29 mouse cellular contexts compared by ENCODE assay signal in the genomic region with DNA sequence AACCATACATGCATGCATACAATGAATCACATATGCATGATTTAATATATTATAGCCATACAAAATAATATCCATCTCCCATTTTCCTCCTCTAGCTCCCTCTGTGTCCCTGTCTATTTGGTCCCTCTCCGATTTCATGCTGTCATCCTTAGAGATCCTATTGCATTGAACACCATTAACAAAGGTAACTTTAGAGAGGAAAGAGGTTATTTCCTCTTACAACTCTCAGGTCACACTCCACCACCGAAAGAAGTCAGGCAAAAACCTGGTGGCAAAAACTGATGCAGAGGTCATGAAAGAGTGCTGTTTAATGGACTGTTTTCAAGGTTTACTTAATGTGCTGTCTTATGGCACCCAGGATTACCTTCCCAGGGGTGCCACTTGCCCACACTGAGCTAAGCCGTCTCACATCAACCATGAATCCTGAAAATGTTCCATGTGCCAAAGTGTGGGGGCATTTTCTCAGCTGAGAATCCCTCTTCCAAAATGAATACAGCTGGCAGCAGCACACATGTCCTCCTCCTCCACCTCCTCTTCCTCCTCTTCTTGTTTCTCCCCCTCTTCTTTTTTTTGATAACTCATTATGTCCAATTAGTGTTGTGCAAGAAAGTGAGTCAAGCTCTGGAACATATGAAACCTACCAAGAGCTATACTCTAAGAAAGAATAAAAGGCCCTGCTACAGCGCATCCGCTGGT.
A peak's percentile ranks its signal among the peaks of the same experiment; 100 is the strongest.
DNase-seq lines count a peak whose midpoint lies in the region; ATAC-seq lines count a peak whose summit lies in the region.
"Had no signal": no experiment of that assay in that cellular context is flagged by ENCODE, and none has a peak within 500 bp of the region (broad histone marks: within the 10 kb centered on the region; RNA-seq: fewer than 3 reads in every experiment).

No protein-coding gene starts in this region.

- intact Hi-C loops in left cerebral cortex, postnatal 36 days (cut with DNase I), result no loop called here
- intact Hi-C loops in left cerebral cortex, postnatal 10 days (cut with DNase I), result no loop called here

- H3K4me2 ChIP-seq in kidney, embryonic 15.5 days, result no peak overlapping the region
- no peak overlapping the region for H3K4me2 ChIP-seq in midbrain, embryonic 13.5 days (replicated peaks)
- H3K4me2 ChIP-seq: embryonic facial prominence, embryonic 12.5 days; embryonic facial prominence, embryonic 15.5 days; heart, embryonic 13.5 days; hindbrain, embryonic 12.5 days; hindbrain, embryonic 15.5 days had no signal

- no peaks in the 10 kb centered on the region for H3K27me3 ChIP-seq in kidney, embryonic 15.5 days
- no peaks in the 10 kb centered on the region for H3K27me3 ChIP-seq in midbrain, embryonic 13.5 days
- H3K27me3 ChIP-seq: CH12.LX; embryonic facial prominence, embryonic 12.5 days; embryonic facial prominence, embryonic 15.5 days; heart, embryonic 13.5 days; hindbrain, embryonic 12.5 days; hindbrain, embryonic 15.5 days; Patski had no signal

- peak; percentile 5 to 13 for DNase-seq in frontal cortex, postnatal 36 days (ENCODE audit: low spot score in 2 of 2)
- no peak for DNase-seq in frontal cortex, postnatal 10 days (ENCODE audit: low spot score in 2 of 2)
- no peak for DNase-seq in kidney, postnatal 4 days
- DNase-seq in left cerebral cortex, postnatal 36 days (ENCODE audit: low spot score in 2 of 2), result peak; percentile 5 to 7
- DNase-seq in left cerebral cortex, postnatal 10 days (ENCODE audit: extremely low spot score in 1 of 2, low spot score in 2 of 2), result no peak
- DNase-seq in brain, adult 2 months (ENCODE audit: low read depth, low spot score), result peak; percentile 53
- DNase-seq: adrenal gland, postnatal 10 days; adrenal gland, postnatal 36 days; B cell, adult 2 months; cerebellum, adult 11 months; cerebellum, adult 2 months; cerebellum, adult 9-11 months; cerebellum, postnatal 25 days; forebrain, postnatal 0 days; gastrocnemius, postnatal 25 days; heart, adult 2 months; heart, postnatal 14 days had no signal

- ATAC-seq in kidney, embryonic 15.5 days (replicated peaks; ENCODE audit: low FRiP score), result peak; percentile 56; the same call in 1 of the 2 replicates
- ATAC-seq in midbrain, embryonic 13.5 days, result no peak
- ATAC-seq: forebrain, embryonic 14.5 days; forebrain, postnatal 0 days; Patski had no signal

- H3K9me3 ChIP-seq in kidney, embryonic 15.5 days (replicated peaks), result no peaks in the 10 kb centered on the region
- no peaks in the 10 kb centered on the region for H3K9me3 ChIP-seq in midbrain, embryonic 13.5 days
- H3K9me3 ChIP-seq: embryonic facial prominence, embryonic 12.5 days; embryonic facial prominence, embryonic 15.5 days; heart, embryonic 10.5 days; heart, embryonic 13.5 days; hindbrain, embryonic 12.5 days; hindbrain, embryonic 15.5 days had no signal

- H3K27ac ChIP-seq in kidney, embryonic 15.5 days, result no peak overlapping the region
- no peak overlapping the region for H3K27ac ChIP-seq in midbrain, embryonic 13.5 days
- H3K27ac ChIP-seq: embryonic facial prominence, embryonic 12.5 days; embryonic facial prominence, embryonic 15.5 days; heart, adult 2 months; heart, embryonic 10.5 days; heart, embryonic 13.5 days; hindbrain, embryonic 12.5 days; hindbrain, embryonic 15.5 days had no signal

- H3K4me1 ChIP-seq in kidney, embryonic 15.5 days, result no peaks in the 10 kb centered on the region
- 0 out of 2 replicates have a peak, but pooled peaks cover 4% of the 10 kb centered on the region for H3K4me1 ChIP-seq in midbrain, embryonic 13.5 days (replicated peaks)
- H3K4me1 ChIP-seq: embryonic facial prominence, embryonic 12.5 days; embryonic facial prominence, embryonic 15.5 days; heart, embryonic 10.5 days; heart, embryonic 13.5 days; hindbrain, embryonic 12.5 days had no signal

- H3K4me3 ChIP-seq in kidney, embryonic 15.5 days (replicated peaks), result no peak overlapping the region
- no peak overlapping the region for H3K4me3 ChIP-seq in midbrain, embryonic 13.5 days (replicated peaks)
- H3K4me3 ChIP-seq: embryonic facial prominence, embryonic 12.5 days; embryonic facial prominence, embryonic 15.5 days; heart, adult 2 months; heart, embryonic 10.5 days; heart, embryonic 13.5 days; hindbrain, embryonic 12.5 days; hindbrain, embryonic 15.5 days had no signal

- no peaks in the 10 kb centered on the region for H3K36me3 ChIP-seq in kidney, embryonic 15.5 days
- H3K36me3 ChIP-seq in midbrain, embryonic 13.5 days, result no peaks in the 10 kb centered on the region
- H3K36me3 ChIP-seq: embryonic facial prominence, embryonic 12.5 days; embryonic facial prominence, embryonic 15.5 days; G1E; heart, embryonic 10.5 days; heart, embryonic 13.5 days; hindbrain, embryonic 12.5 days; hindbrain, embryonic 15.5 days had no signal

- H3K9ac ChIP-seq in kidney, embryonic 15.5 days, result no peak overlapping the region
- H3K9ac ChIP-seq in midbrain, embryonic 13.5 days (replicated peaks), result no peak overlapping the region
- H3K9ac ChIP-seq: embryonic facial prominence, embryonic 12.5 days; embryonic facial prominence, embryonic 15.5 days; forebrain, postnatal 0 days; heart, embryonic 13.5 days; hindbrain, embryonic 12.5 days; hindbrain, embryonic 15.5 days had no signal

- 62% methylated on average over 5 of the region's 5 CpGs for WGBS in kidney, embryonic 15.5 days
- WGBS in midbrain, embryonic 13.5 days, result 92% methylated on average over 5 of the region's 5 CpGs

Comparison
In these comparisons a context has a peak if more than half of its experiments do, and no peak if none do; other contexts are left out.
1. DNase-seq: peak in frontal cortex, postnatal 36 days (2 of 2), left cerebral cortex, postnatal 36 days (2 of 2) and brain, adult 2 months (single experiment); none in frontal cortex, postnatal 10 days (0 of 2), kidney, postnatal 4 days (0 of 2) and left cerebral cortex, postnatal 10 days (0 of 2).